Comparison of ENCODE assay signal across 30 mouse cellular contexts in the genomic region with DNA sequence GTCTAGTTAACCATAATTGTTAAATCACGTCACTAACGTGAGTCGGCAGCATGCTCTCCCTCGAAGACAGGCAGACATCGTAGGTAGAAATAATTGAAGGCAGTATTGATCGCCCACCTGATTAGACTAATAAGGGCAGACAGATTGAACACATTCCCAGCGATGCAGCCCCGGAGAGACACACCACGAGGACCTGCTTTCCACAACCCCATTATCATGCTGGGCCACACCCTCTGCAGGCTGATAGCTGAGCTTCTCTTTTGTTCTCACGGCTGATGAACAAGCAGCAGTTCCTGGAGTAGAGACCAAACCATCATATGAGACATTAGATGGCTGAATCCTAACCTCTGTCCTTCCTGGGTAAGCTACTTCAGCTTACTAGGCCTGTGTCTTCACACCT. TPM values are rescaled to one million over a fixed set of nuclear protein-coding genes. Genes with fewer than 3 reads are reported as not detected.
DNase-seq lines count a peak whose midpoint lies in the region; ATAC-seq lines count a peak whose summit lies in the region.
"Had no signal": no experiment of that assay in that cellular context is flagged by ENCODE, and none has a peak within 500 bp of the region (broad histone marks: within the 10 kb centered on the region; RNA-seq: fewer than 3 reads in every experiment).

No protein-coding gene starts in this region.

- no peaks in the 10 kb centered on the region for H3K36me3 ChIP-seq in midbrain, embryonic 10.5 days
- no peaks in the 10 kb centered on the region for H3K36me3 ChIP-seq in midbrain, embryonic 15.5 days (replicated peaks)
- H3K36me3 ChIP-seq: embryonic facial prominence, embryonic 13.5 days; limb, embryonic 15.5 days; liver, embryonic 13.5 days; neural tube, embryonic 13.5 days had no signal

- peaks cover 16% of the 10 kb centered on the region; the same call in 1 of the 2 replicates for H3K9me3 ChIP-seq in midbrain, embryonic 10.5 days (replicated peaks)
- H3K9me3 ChIP-seq in midbrain, embryonic 15.5 days, result no peaks in the 10 kb centered on the region
- H3K9me3 ChIP-seq: limb, embryonic 15.5 days had no signal

- 82% methylated on average over 10 of the region's 10 CpGs for WGBS in midbrain, embryonic 10.5 days
- WGBS in midbrain, embryonic 15.5 days, result 57% methylated on average over 10 of the region's 10 CpGs

- H3K27ac ChIP-seq in midbrain, embryonic 10.5 days (replicated peaks), result peak overlapping the region; percentile 55
- H3K27ac ChIP-seq in midbrain, embryonic 15.5 days, result no peak overlapping the region
- H3K27ac ChIP-seq: embryonic facial prominence, embryonic 13.5 days; kidney, postnatal 0 days; limb, embryonic 15.5 days; liver, embryonic 13.5 days; macrophage; neural tube, embryonic 13.5 days had no signal

- H3K27me3 ChIP-seq in midbrain, embryonic 10.5 days (ENCODE audit: low read depth, poor library complexity, severe bottlenecking), result no peaks in the 10 kb centered on the region
- no peaks in the 10 kb centered on the region for H3K27me3 ChIP-seq in midbrain, embryonic 15.5 days (replicated peaks)
- H3K27me3 ChIP-seq: embryonic facial prominence, embryonic 13.5 days; limb, embryonic 15.5 days; liver, embryonic 13.5 days; neural tube, embryonic 13.5 days; Patski had no signal

- no peak overlapping the region for H3K4me2 ChIP-seq in midbrain, embryonic 15.5 days
- H3K4me2 ChIP-seq: embryonic facial prominence, embryonic 13.5 days; heart, embryonic 11.5 days; limb, embryonic 15.5 days; liver, embryonic 13.5 days; neural tube, embryonic 13.5 days had no signal

- no peak for ATAC-seq in midbrain, embryonic 15.5 days (replicated peaks)
- ATAC-seq: forebrain, postnatal 0 days; intestine, embryonic 16.5 days; lung, postnatal 0 days; Patski had no signal

- H3K4me1 ChIP-seq in midbrain, embryonic 10.5 days, result no peaks in the 10 kb centered on the region
- no peaks in the 10 kb centered on the region for H3K4me1 ChIP-seq in midbrain, embryonic 15.5 days
- H3K4me1 ChIP-seq: embryonic facial prominence, embryonic 13.5 days; limb, embryonic 15.5 days; liver, embryonic 13.5 days; neural tube, embryonic 13.5 days had no signal

- DNase-seq in heart, adult 11 months, result peak; percentile 29
- DNase-seq in heart, adult 9 months (ENCODE audit: low spot score in 2 of 2), result no peak
- DNase-seq in midbrain, embryonic 10.5 days (ENCODE audit: low spot score), result no peak
- DNase-seq in R1 (ENCODE audit: low read depth, low spot score), result peak; percentile 50
- peak; percentile 15 for DNase-seq in retina, postnatal 1 day
- no peak for DNase-seq in frontal cortex, postnatal 36 days (ENCODE audit: low spot score in 2 of 2)
- DNase-seq: adrenal gland, adult 2 months; adrenal gland, postnatal 36 days; cerebellum, adult 18-20 months; cerebellum, postnatal 10 days; forebrain, postnatal 0 days; gastrocnemius, postnatal 10 days; heart, postnatal 4 days; kidney, adult 8-10 months; kidney, postnatal 4 days; liver, embryonic 13.5 days; lung, adult 18-20 months; right cerebral cortex, postnatal 25 days; thymus, postnatal 14 days had no signal

- H3K9ac ChIP-seq in midbrain, embryonic 15.5 days, result no peak overlapping the region
- H3K9ac ChIP-seq: embryonic facial prominence, embryonic 13.5 days; forebrain, postnatal 0 days; limb, embryonic 15.5 days; liver, embryonic 13.5 days; neural tube, embryonic 13.5 days had no signal

- H3K4me3 ChIP-seq in midbrain, embryonic 10.5 days, result no peak overlapping the region
- no peak overlapping the region for H3K4me3 ChIP-seq in midbrain, embryonic 15.5 days
- H3K4me3 ChIP-seq: embryonic facial prominence, embryonic 13.5 days; limb, embryonic 15.5 days; liver, embryonic 13.5 days; myocyte; neural tube, embryonic 13.5 days had no signal

RNA-seq across cellular contexts. Expression of a gene that starts 46.3 kb away (rescaled TPM):
- 1.3 and 2.7 TPM in 2 replicates for polyA plus RNA-seq in midbrain, embryonic 10.5 days (2016; fragmentation: Nextera tagmentation; extraction: Ambion mirVana)
- 12.1 and 12.6 TPM in 2 replicates for polyA plus RNA-seq in midbrain, embryonic 15.5 days (2015; fragmentation: Nextera tagmentation; extraction: Ambion mirVana)
- polyA plus RNA-seq: liver, embryonic 13.5 days; macrophage had no signal

Comparison
In these comparisons a context has a peak if more than half of its experiments do, and no peak if none do; other contexts are left out.
1. DNase-seq: peak in heart, adult 11 months (single experiment), R1 (single experiment) and retina, postnatal 1 day (single experiment); none in heart, adult 9 months (0 of 2), midbrain, embryonic 10.5 days (single experiment) and frontal cortex, postnatal 36 days (0 of 2).